Mouse (Mus musculus) cerebellum, adult 11 months (tissue): ENCODE measurements around the gene Rps8.

Experiments used
- DNase-seq: peaks from one replicate; pipeline ENCODE4 v3.0.0; 2022

Rps8 gene

DNA sequence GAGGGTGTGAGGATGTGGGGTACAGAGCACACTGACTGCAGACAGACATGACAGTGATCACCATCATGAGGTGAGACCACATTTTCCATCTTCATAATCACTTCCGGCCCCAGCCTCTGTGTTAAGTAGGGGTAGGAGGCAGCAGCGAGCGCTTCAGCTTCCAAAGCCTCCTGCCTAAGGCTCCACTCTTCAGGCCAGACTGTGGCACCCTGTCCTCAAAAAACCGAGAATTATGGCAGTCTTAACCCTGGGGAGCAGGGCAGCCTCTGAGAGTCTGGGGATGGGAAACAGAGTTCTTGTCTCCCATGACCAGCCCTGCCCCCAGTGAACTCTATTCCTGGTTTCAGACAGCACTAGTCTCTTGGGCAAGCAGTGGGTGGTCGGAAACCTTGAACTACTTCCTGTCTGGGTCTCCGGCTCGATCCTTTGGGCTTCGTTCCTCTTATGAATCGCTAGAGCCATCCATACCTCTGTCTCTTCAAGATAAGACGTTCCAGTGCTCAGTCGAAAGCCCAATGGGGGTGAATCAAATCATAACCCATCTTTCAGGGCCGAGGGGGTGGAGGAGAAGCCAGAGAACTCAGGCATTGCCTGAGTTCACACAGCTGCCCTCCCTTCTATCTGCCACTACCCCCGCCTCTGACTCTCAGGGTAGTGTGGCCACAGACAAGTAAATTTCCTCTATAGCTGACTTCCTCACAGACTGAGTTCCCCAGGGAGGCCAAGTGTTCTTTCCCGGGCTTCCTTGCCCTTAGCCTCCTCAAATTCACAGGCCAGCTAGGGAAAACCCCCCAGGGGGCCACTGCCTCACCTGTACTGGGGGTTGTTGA, 31.3 kb downstream of the Rps8 start:
- no peak for DNase-seq

GRCm38 (mm10) chr4:117124218-117124517, 31.9 kb downstream of the Rps8 start:
- DNase-seq: no peak

GRCm38 (mm10) chr4:117123546-117124217, 32.4 kb downstream of the Rps8 start:
- DNase-seq: no peak

DNA sequence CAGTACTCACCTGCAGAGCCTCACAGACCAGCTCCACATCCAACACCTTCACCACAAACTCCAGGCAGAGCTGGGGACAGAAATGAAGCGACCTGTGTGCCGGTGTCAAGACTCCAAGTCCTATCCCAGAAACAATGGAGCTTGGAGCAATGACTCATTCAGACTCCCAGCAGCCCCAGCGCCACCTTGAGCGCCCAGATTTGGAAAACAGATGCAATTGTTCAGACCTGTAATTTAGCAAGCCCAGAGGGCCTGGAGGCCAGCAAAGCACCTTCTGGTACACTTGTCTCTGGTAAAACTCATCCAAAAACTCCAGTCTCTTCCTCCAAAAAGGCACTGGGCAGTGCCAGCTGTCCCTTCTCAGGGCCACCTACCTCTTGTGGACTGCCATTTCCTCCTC, 33.8 kb downstream of the Rps8 start:
- DNase-seq: no peak

DNA sequence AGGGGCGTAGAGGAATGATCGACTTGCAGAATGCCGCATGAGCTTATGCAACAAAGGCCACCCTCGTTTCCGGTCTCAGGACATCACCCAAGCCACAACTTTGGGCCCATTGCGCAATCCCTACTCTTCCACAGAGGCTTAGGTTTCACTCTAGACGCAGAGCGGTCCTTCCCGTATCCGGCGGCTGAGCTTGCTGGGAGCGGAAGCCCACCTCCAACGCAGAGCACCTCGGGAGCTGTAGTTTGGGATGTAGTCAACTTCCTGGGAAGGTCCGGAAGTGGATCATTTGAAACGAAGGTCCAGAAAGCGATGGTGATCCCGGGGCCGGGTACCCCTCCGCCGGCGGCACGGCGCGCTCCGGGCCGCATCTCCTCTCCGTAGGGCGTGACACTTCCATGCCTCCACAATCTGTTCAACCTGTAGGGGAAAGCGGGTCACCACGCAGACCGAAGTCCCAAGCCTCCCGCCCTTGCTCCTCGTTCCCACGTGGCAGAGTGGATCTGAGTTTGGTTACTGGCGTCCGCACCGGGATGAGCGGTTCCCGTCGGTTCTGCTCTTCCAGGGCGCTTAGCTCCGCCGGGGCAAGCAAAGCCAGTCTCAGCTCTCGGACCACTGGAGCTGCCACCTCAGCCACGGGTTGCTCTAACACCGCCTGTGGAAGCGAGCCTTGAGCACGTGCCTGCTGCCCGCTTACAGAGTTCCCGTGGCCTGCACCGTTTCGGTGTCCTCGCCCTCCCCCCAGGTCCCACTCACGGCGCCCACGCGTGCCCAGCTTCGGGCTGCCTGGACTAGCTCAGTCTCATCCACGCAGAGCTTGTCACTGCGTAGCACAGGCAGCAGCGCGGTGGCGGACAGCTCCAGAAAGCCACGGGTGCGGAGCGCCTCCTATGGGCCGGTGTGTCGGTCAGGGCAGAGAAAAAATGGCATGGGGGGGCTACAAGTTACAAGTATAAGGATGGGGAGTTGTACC, 35.3 kb downstream of the Rps8 start:
- DNase-seq: peak; percentile 87

GRCm38 (mm10) chr4:117120052-117120444, 36.0 kb downstream of the Rps8 start:
- DNase-seq: no peak

DNA sequence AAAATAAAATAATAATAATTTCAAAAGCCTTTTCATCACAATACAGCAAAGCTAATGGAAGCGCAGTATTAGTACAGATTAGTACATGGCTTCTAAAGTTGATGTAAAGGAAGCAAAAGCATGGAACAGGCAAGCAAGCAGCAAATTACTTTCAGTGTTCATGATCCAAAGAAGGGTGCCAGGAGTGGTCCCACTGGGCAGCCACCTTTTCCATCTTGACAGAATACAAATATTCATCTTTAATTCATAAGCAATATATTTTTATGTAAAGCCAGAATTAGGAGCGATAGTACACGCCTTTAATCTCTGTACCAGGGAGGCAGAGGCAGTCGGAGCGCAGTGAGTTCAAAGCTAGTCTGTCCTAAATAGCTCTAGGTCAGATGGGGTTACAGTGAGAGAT, 36.4 kb downstream of the Rps8 start:
- DNase-seq: no peak

DNA sequence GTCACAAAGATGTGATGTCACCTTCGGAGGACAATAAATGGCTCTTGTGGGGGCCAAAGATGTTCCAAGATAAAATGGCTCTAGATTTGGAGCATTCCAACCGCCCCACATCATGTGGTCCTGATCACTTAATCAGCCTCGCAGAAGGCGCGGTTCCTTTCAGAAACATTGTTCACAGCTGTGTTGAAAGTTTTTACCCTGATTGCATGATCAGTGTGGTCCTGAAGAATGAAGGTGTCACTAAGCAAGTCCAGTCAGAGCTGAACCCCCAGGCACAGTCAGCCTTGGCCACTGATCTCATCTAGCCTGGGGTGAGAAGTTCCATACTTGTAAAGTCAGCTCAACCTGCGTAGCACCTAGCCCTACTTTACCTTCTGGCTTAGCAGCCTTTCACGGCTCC, 38.1 kb downstream of the Rps8 start:
- no peak for DNase-seq

DNA sequence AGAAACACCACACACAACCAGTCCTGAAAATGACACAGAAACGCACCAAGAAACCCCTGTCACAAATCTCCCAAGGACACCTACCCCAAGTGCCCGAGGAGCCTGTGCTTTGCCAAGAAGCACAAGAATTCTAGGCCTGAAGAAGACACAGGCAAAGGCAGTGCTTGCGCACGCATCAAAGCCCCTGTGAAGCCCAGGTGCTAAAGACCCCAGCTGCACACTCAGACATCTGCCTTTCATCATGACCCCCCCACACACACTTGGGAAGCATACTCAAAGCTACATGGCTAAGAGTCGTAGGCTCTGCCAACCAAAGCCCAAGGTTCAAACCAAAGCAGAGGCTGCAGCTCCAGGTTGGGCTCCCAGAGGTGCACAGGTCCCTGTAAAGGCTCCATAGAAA, 40.5 kb downstream of the Rps8 start:
- DNase-seq: no peak

DNA sequence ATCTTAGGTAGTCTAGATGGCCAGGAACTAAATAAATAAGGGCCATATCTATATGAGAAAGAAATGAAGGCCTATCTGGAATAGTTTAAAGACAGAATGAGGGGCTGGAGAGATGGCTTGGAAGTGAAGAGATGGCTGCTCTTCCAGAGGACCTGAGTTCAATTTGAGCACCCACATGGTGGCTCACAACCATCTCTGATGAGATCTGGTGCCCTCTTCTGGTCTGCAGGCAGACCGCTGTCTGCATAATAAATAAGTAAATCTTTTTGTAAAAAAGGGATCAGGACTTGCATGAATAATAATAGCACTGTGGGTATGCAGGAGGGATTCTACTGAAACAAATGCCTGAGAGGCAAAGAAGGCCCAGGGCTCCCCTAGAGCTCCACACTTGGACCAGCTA, 42.8 kb downstream of the Rps8 start:
- no peak for DNase-seq

DNA sequence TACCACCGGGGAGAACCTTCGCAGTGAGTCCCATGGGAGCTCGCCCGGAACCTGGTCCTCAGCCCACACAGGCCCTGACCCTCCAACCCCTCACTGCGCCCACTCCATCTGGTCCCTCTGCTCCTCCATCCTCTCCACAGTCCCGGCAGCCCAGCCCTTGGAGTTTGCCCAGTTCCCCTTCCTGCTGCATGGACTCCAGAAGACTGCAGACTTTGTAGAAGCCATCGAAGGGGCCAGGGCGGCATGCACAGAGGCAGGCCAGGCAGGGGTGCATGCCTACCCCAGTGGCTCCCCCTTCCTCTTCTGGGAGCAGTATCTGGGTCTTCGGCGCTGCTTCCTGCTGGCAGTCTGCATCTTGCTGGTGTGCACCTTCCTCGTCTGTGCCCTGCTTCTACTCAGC, 45.1 kb downstream of the Rps8 start:
- no peak for DNase-seq

DNA sequence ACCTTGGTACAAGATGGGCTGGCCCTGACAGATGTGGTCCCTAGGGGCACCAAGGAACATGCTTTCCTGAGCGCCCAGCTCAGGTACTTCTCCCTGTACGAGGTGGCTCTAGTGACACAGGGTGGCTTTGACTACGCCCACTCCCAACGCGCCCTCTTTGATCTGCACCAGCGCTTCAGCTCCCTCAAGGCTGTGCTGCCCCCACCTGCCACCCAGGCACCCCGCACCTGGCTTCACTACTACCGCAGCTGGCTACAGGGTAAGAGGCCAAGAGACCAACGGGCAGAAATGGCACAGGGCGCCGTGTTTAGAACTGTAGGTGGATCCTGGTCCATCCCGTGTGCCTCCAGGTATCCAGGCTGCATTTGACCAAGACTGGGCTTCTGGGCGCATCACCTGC, 45.8 kb downstream of the Rps8 start:
- no peak for DNase-seq

GRCm38 (mm10) chr4:117109330-117109729, 46.7 kb downstream of the Rps8 start:
- no peak for DNase-seq

- no peak for DNase-seq
These were observed 47.6 kb downstream of the Rps8 start for GRCm38 (mm10) chr4:117108524-117108849.

DNA sequence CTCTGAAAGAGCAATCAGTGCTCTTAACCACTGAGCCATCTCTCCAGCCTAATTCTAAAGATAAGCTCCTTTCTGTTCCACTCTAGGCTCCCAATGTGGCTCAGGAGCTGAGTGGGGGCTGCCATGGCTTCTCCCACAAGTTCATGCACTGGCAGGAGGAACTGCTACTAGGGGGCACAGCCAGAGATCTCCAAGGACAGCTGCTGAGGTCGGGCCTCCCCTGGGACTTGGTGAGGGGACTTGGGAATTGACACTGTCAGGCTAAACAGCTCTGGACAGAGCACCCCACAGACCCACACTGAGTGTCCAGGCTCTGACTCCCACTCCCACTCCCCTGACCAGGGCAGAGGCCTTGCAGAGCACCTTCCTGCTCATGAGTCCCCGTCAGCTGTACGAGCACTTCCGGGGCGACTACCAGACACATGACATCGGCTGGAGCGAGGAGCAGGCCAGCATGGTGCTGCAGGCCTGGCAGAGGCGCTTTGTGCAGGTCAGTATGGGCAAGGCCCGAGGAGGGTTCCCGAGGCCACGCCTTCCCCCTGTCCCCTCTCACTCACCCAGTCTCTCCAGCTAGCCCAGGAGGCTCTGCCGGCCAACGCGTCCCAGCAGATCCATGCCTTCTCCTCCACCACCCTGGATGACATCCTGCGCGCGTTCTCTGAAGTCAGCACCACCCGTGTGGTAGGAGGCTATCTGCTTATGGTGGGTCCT, 48.1 kb downstream of the Rps8 start:
- DNase-seq: no peak

DNA sequence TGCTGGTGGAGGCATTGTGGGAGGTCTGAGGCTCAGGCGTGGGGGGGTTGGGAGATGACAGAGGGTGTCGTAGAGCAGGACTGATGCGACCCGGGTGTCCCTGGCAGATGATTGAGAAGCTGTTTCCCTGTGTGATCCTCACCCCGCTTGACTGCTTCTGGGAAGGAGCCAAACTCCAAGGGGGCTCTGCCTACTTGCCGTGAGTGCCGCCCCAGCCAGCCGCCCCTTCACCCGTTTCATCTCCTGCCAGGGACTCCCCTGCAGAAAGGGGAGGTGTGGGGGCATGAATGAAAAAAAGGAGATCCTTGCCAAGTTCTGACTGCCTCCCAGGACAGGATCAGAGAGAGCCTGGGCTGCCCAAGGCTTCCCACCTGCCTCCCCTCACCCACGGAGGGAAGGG, 50.9 kb downstream of the Rps8 start:
- no peak for DNase-seq

DNA sequence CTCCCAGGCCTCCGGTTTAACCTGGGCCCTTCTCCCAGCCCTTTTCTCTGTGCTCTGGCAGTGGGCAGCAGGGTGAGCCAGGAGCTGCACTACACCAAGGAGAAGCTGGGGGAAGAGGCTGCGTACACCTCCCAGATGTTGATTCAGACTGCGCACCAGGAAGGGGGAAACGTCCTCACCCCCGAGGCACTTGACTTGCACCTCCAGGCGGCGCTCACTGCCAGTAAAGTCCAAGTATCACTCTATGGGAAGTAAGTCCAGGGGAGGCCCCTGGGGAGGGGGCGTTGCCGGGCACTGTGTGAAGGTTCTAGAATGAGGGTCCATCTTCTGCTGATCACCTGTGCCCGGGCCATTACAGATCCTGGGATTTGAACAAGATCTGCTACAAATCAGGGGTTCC, 51.4 kb downstream of the Rps8 start:
- no peak for DNase-seq
